Mouse (Mus musculus) embryonic facial prominence, embryonic 11.5 days (tissue): ENCODE measurements around the gene Il13ra1. TPM values are rescaled to one million over a fixed set of nuclear protein-coding genes. Genes with fewer than 3 reads are reported as not detected.

ENCODE experiments used
- ATAC-seq: fragments of 200-750 bp; cut with Nextera tagmentation; replicated peaks from 2 replicates; pipeline ENCODE4 v1.8.0; 2017; ENCODE audit warnings: low read depth; ENCODE audit not compliant: insufficient number of reproducible peaks, low FRiP score, low TSS enrichment
- DNase-seq: peaks from one replicate; pipeline ENCODE4 v3.0.0-alpha.2; 2015; ENCODE audit warnings: low spot score
- H3K27ac ChIP-seq: fragments of 300-500 bp; sonication (generic); replicated peaks from 2 replicates; pipeline ENCODE4 v1.5.1; 2014; ENCODE audit warnings: mild to moderate bottlenecking, low read depth, low read length, control low read depth
- H3K27me3 ChIP-seq: fragments of 300-500 bp; sonication (generic); 2 replicates; pipeline ENCODE4 v1.6.1; 2014; ENCODE audit warnings: mild to moderate bottlenecking, low read length, moderate library complexity, mixed read lengths; ENCODE audit not compliant: control insufficient read depth, insufficient read depth
- H3K36me3 ChIP-seq: fragments of 300-500 bp; sonication (generic); replicated peaks from 2 replicates; pipeline ENCODE4 v1.6.1; 2014; ENCODE audit warnings: low read depth, mild to moderate bottlenecking, low read length, moderate library complexity, mixed read lengths; ENCODE audit not compliant: control insufficient read depth, insufficient read depth
- H3K4me1 ChIP-seq: fragments of 300-500 bp; sonication (generic); 2 replicates; pipeline ENCODE4 v1.6.1; 2014; ENCODE audit warnings: low read length, mixed read lengths; ENCODE audit not compliant: control insufficient read depth, insufficient read depth
- H3K4me2 ChIP-seq: fragments of 300-500 bp; sonication (generic); 2 replicates; pipeline ENCODE4 v1.6.1; 2014; ENCODE audit warnings: low read depth, mild to moderate bottlenecking, control low read depth, low read length, moderate library complexity
- H3K4me3 ChIP-seq: fragments of 300-500 bp; sonication (generic); 2 replicates; pipeline ENCODE4 v1.5.1; 2014; ENCODE audit warnings: low read depth, low read length, control low read depth
- H3K9ac ChIP-seq: fragments of 300-500 bp; sonication (generic); replicated peaks from 2 replicates; pipeline ENCODE4 v1.6.1; 2014; ENCODE audit warnings: mild to moderate bottlenecking, control low read depth, low read length
- H3K9me3 ChIP-seq: fragments of 300-500 bp; sonication (generic); replicated peaks from 2 replicates; pipeline ENCODE4 v1.6.1; 2016; ENCODE audit warnings: mild to moderate bottlenecking, low read length, inconsistent platforms, mixed read lengths; ENCODE audit not compliant: control insufficient read depth
- WGBS: fragments of 180-500 bp; shearing (Covaris S2); extraction: QIAGEN DNeasy Blood & Tissue Kit; methylation state at CpG from one replicate; pipeline ENCODE4 v1.1.7; 2014; 5-methylcytosine and 5-hydroxymethylcytosine counted together
- polyA plus RNA-seq: library from polyadenylated mRNA; unstranded; fragments of >200 nt; fragmentation: Nextera tagmentation; extraction: Ambion mirVana; gene quantifications from 2 replicates; pipeline ENCODE4 v1.2.1, GENCODE M21; 2014

Il13ra1 gene
- polyA plus RNA-seq, 1 experiment from 2014 or later = 9.5 TPM

GRCm38 (mm10) chrX:36211216-36211615 is 99.3 kb downstream of the Il13ra1 start:
- no peak for ATAC-seq

More at GRCm38 (mm10) chrX:36211216-36211615, 99.3 kb downstream of the Il13ra1 start:
- Histone ChIP-seq H3K4me2 (no peak overlapping the region), H3K27ac (no peak overlapping the region), H3K9ac (no peak overlapping the region), H3K9me3 (no peaks in the 10 kb centered on the region), H3K4me1 (no peaks in the 10 kb centered on the region), H3K4me3 (no peak overlapping the region), H3K27me3 (no peaks in the 10 kb centered on the region), H3K36me3 (no peaks in the 10 kb centered on the region)
- no peak for DNase-seq
- 81% methylated on average over 3 of the region's 3 CpGs for WGBS

Other genes starting within 250 kb of the Il13ra1 start
- 26.2 and 27.5 TPM in 2 replicates for gene Dock11, start 223.3 kb upstream of the Il13ra1 start, polyA plus RNA-seq
- 16.3 and 16.6 TPM in 2 replicates for gene Zcchc12, start 83.8 kb downstream of the Il13ra1 start, polyA plus RNA-seq
- gene Lonrf3, start 216.2 kb downstream of the Il13ra1 start, polyA plus RNA-seq = 0.46 and 0.59 TPM in 2 replicates